Mouse (Mus musculus): ENCODE measurements around the gene Tert. TPM values are rescaled to one million over a fixed set of nuclear protein-coding genes. Genes with fewer than 3 reads are reported as not detected.

Gene Tert
- polyA plus RNA-seq, 1 experiment from 2014 or later, result 2.7 TPM

DNA sequence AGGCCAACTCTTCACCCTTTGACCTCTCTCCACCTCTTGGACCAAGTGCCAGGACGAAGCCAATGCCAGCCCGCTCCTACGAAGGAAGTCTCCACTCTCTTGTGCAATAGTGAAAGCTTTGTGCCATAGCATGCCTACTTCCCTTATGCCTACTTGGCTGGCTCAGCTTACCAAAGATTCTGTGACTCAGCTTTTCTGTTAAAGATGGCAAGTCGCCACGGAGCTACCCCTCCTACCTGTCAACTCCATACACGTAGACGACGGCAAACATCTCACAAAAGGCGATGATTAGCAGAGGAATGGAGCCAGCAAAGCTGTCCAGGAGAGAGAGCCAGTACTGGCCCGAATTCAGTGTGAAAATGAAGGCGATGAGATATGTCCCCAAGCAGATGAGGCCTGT lies 57.0 kb downstream of the Tert start:
- no peaks in the 10 kb centered on the region for H3K27me3 ChIP-seq (ENCODE audit: control insufficient read depth, insufficient read depth, low read length)
- no peaks in the 10 kb centered on the region for H3K9me3 ChIP-seq (replicated peaks; ENCODE audit: control insufficient read depth, low read length)
- no peaks in the 10 kb centered on the region for H3K4me1 ChIP-seq (ENCODE audit: control insufficient read depth, insufficient read depth, low read length)
- no peak overlapping the region for H3K4me3 ChIP-seq (ENCODE audit: low read length)
- no peak; the same call in 1 of the 2 replicates for ATAC-seq (replicated peaks; ENCODE audit: extremely low read depth, insufficient read depth, low FRiP score)
- no peaks in the 10 kb centered on the region for H3K36me3 ChIP-seq (ENCODE audit: control insufficient read depth, insufficient read depth)
- no peak overlapping the region for H3K9ac ChIP-seq (ENCODE audit: low read length)
- WGBS, result 67% methylated on average over 11 of the region's 11 CpGs
- no peak overlapping the region for H3K27ac ChIP-seq (ENCODE audit: low read length)
- no peak overlapping the region for H3K4me2 ChIP-seq (ENCODE audit: low read depth, low read length)

DNA sequence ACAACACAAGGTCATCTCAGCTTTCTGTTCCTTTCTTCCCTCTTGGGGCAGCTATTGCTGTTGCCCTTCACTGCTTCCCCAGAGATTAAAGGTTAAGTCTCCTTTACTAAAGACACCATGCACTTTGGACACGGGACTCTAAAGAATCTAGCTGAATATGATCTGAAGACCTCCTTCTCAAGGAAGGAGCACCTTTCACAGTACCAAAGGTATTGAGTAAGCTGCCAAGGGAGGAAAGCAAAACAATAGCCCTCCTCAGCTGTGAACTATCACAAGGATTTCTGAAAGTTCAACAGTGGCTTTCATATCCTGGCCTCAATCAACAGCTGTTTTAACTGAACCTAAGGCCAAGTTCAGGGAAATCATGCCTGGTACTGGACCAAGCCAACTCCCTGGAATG lies 57.7 kb downstream of the Tert start:
- Histone ChIP-seq H3K4me1 (ENCODE audit: control insufficient read depth, insufficient read depth, low read length) (no peaks in the 10 kb centered on the region), H3K4me3 (ENCODE audit: low read length) (no peak overlapping the region), H3K9ac (ENCODE audit: low read length) (no peak overlapping the region), H3K27me3 (ENCODE audit: control insufficient read depth, insufficient read depth, low read length) (no peaks in the 10 kb centered on the region), H3K27ac (ENCODE audit: low read length) (no peak overlapping the region), H3K4me2 (ENCODE audit: low read depth, low read length) (no peak overlapping the region), H3K36me3 (ENCODE audit: control insufficient read depth, insufficient read depth) (no peaks in the 10 kb centered on the region), H3K9me3 (replicated peaks; ENCODE audit: control insufficient read depth, low read length) (no peaks in the 10 kb centered on the region)
- no peak for ATAC-seq (replicated peaks; ENCODE audit: extremely low read depth, insufficient read depth, low FRiP score)
- 78% methylated on average over 1 of the region's 1 CpGs for WGBS

DNA sequence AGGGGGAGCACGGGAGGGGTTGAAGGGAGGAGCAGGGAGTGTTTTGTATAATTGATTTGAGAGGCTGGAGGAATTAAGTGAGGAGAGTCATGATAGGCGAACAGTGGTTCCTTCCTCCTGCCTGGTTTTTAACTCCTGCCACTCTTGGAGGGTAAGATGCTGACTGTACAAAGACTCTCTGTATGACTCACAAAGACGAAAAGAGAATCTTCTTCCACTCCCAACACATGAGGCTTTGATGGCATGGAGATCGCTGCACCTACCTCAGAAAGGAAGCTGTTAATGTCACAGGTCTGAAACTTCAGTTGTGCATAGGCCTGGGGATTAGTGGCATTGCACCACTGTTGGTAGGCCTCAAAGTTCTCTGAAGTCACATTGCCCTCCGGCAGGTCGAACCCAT lies 58.8 kb downstream of the Tert start:
- Histone ChIP-seq H3K9ac (ENCODE audit: low read length) (no peak overlapping the region), H3K27me3 (ENCODE audit: control insufficient read depth, insufficient read depth, low read length) (no peaks in the 10 kb centered on the region; the same call in 1 of the 2 replicates), H3K4me3 (ENCODE audit: low read length) (no peak overlapping the region), H3K9me3 (replicated peaks; ENCODE audit: control insufficient read depth, low read length) (no peaks in the 10 kb centered on the region), H3K36me3 (ENCODE audit: control insufficient read depth, insufficient read depth) (no peaks in the 10 kb centered on the region), H3K4me1 (ENCODE audit: control insufficient read depth, insufficient read depth, low read length) (no peaks in the 10 kb centered on the region), H3K27ac (ENCODE audit: low read length) (no peak overlapping the region), H3K4me2 (ENCODE audit: low read depth, low read length) (no peak overlapping the region)
- ATAC-seq (replicated peaks; ENCODE audit: extremely low read depth, insufficient read depth, low FRiP score), result no peak
- WGBS, result 79% methylated on average over 6 of the region's 6 CpGs

DNA sequence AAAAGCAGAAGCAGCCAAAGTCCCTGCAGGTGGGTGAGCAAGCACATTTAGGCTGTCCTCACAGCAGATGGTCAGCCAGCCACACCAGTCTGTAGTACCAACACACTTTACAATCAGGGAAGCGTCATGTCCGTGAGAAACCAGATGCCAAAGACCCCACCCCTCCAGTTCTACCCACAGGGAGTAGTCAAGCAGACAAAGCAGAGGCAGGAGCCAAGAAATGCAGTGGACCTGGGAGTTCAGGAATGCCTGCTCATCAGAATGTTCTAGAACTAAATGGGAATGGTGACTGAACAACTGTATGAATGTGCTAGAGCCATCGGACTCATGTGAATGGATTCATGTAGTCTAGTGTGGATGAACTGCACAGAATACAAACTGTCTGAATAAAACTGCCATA lies 60.9 kb downstream of the Tert start:
- H3K4me1 ChIP-seq (ENCODE audit: control insufficient read depth, insufficient read depth, low read length), result no peaks in the 10 kb centered on the region
- WGBS, result 54% methylated on average over 3 of the region's 3 CpGs
- ATAC-seq (replicated peaks; ENCODE audit: extremely low read depth, insufficient read depth, low FRiP score), result no peak

DNA sequence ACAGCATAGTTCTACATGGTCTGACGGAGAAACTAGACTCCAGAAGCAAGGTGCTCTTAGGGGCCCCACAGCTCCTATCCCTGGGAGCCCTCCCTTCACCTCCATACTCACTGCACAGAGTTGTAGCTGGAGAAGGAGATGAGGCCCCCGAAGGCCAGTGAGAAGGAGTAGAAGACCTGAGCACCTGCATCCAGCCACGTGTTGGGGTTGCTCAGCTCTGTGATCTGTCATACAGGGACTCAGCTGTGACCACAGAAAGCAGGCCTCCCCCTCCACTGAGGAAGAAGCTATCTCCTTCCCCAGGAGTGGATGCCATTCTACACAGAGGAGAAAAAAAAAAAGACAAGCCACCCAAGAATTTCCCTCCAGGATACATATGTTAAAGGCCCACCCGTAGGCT lies 62.2 kb downstream of the Tert start:
- H3K4me2 ChIP-seq (ENCODE audit: low read depth, low read length), result no peak overlapping the region
- no peak overlapping the region for H3K4me3 ChIP-seq (ENCODE audit: low read length)
- no peaks in the 10 kb centered on the region for H3K36me3 ChIP-seq (ENCODE audit: control insufficient read depth, insufficient read depth)
- no peak for ATAC-seq (replicated peaks; ENCODE audit: extremely low read depth, insufficient read depth, low FRiP score)
- WGBS, result 68% methylated on average over 4 of the region's 4 CpGs
- H3K27me3 ChIP-seq (ENCODE audit: control insufficient read depth, insufficient read depth, low read length), result no peaks in the 10 kb centered on the region; the same call in 1 of the 2 replicates
- no peak overlapping the region for H3K9ac ChIP-seq (ENCODE audit: low read length)
- no peak overlapping the region for H3K27ac ChIP-seq (ENCODE audit: low read length)
- no peaks in the 10 kb centered on the region for H3K9me3 ChIP-seq (replicated peaks; ENCODE audit: control insufficient read depth, low read length)
- H3K4me1 ChIP-seq (ENCODE audit: control insufficient read depth, insufficient read depth, low read length), result no peaks in the 10 kb centered on the region

More for the DNA sequence above, 60.9 kb downstream of the Tert start:
- Histone ChIP-seq H3K4me3 (ENCODE audit: low read length) (no peak overlapping the region), H3K9ac (ENCODE audit: low read length) (no peak overlapping the region), H3K9me3 (replicated peaks; ENCODE audit: control insufficient read depth, low read length) (no peaks in the 10 kb centered on the region), H3K4me2 (ENCODE audit: low read depth, low read length) (no peak overlapping the region), H3K27ac (ENCODE audit: low read length) (no peak overlapping the region), H3K27me3 (ENCODE audit: control insufficient read depth, insufficient read depth, low read length) (no peaks in the 10 kb centered on the region; the same call in 1 of the 2 replicates), H3K36me3 (ENCODE audit: control insufficient read depth, insufficient read depth) (no peaks in the 10 kb centered on the region)

DNA sequence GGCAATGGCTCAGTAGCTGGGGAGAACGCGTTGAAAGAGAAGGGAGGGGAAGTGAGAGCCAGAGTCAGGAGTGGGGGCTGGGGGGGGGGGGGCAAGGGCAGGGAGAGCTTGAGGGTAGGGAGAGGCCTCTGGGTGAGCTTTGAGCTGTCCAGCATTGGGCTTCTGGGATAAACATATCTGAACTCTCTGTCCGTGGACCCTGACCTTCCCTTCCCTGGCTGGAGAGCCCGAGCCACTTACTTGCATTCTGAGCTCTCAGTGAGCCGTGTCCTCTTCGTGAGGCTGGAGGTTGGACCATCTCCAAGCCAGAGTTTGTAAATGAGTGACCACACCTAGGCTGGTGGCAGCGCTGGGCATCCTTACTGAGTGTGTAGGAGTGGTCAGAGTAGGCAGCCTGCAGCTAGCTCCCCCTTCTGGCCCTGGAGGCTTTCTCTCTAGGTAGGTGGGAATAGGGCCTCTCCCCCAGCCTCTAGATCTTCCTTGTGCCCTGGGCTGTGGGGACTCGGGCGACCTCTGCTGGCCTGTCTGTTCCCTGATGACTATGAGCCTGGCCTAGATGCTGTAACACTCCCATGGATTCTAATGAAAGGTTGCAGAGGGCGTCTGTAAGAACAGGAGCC lies 65.6 kb downstream of the Tert start:
- no peak overlapping the region for H3K4me3 ChIP-seq (ENCODE audit: low read length)
- H3K27me3 ChIP-seq (ENCODE audit: control insufficient read depth, insufficient read depth, low read length), result no peaks in the 10 kb centered on the region; the same call in 1 of the 2 replicates
- no peaks in the 10 kb centered on the region for H3K36me3 ChIP-seq (ENCODE audit: control insufficient read depth, insufficient read depth)
- 27% methylated on average over 10 of the region's 10 CpGs for whole genome bisulfite sequencing
- no peak overlapping the region for H3K9ac ChIP-seq (ENCODE audit: low read length)
- H3K4me2 ChIP-seq (ENCODE audit: low read depth, low read length), result no peak overlapping the region
- no peak overlapping the region for H3K27ac ChIP-seq (ENCODE audit: low read length)
- peak; percentile 79 for ATAC-seq (replicated peaks; ENCODE audit: extremely low read depth, insufficient read depth, low FRiP score)
- H3K9me3 ChIP-seq (replicated peaks; ENCODE audit: control insufficient read depth, low read length), result no peaks in the 10 kb centered on the region
- no peaks in the 10 kb centered on the region for H3K4me1 ChIP-seq (ENCODE audit: control insufficient read depth, insufficient read depth, low read length)

DNA sequence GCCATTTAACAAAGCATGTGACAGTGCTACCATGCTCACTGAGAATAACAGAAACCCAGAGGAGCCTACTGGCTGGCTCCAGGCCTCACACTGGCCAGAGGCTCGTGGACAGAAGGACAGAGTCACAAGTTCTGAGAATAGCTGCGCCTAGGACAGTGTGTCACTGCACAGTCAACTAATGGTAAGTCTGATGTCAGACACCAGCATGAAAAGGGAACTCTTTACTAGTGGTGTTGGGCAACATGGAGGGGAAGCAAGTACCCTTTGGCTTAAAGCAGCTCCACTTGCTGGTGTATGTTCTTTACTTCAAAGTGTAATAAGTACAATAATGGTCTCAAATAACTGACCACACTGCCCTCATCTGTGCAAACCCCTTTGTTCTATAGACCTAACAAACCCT lies 66.6 kb downstream of the Tert start:
- no peak overlapping the region for H3K9ac ChIP-seq (ENCODE audit: low read length)
- WGBS, result 58% methylated on average over 2 of the region's 2 CpGs
- H3K4me2 ChIP-seq (ENCODE audit: low read depth, low read length), result no peak overlapping the region
- no peaks in the 10 kb centered on the region for H3K4me1 ChIP-seq (ENCODE audit: control insufficient read depth, insufficient read depth, low read length)
- no peaks in the 10 kb centered on the region for H3K9me3 ChIP-seq (replicated peaks; ENCODE audit: control insufficient read depth, low read length)
- no peaks in the 10 kb centered on the region for H3K36me3 ChIP-seq (ENCODE audit: control insufficient read depth, insufficient read depth)
- no peak overlapping the region for H3K4me3 ChIP-seq (ENCODE audit: low read length)
- no peaks in the 10 kb centered on the region; the same call in 1 of the 2 replicates for H3K27me3 ChIP-seq (ENCODE audit: control insufficient read depth, insufficient read depth, low read length)
- no peak overlapping the region for H3K27ac ChIP-seq (ENCODE audit: low read length)
- ATAC-seq (replicated peaks; ENCODE audit: extremely low read depth, insufficient read depth, low FRiP score), result no peak

DNA sequence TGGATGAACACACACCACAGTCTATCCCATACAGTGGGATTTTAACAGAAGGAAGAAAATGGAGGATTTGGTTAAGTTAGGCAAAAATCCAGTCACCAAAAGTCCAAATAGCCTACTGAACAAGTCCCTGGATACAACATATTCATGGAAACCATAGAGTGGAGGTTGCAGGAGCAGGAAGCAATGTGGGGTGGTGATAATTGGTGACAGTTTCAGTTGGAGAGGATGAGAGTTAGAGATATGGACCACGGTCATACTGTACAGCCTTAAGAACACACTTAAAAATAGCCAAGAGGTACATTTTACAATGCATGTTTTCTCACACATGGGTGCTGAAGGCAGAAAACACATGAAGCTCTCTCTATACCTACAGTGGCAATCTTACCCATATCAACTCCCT lies 68.3 kb downstream of the Tert start:
- ATAC-seq (replicated peaks; ENCODE audit: extremely low read depth, insufficient read depth, low FRiP score), result no peak
- Histone ChIP-seq H3K27me3 (ENCODE audit: control insufficient read depth, insufficient read depth, low read length) (no peaks in the 10 kb centered on the region), H3K9ac (ENCODE audit: low read length) (no peak overlapping the region), H3K4me3 (ENCODE audit: low read length) (no peak overlapping the region), H3K4me2 (ENCODE audit: low read depth, low read length) (no peak overlapping the region), H3K9me3 (replicated peaks; ENCODE audit: control insufficient read depth, low read length) (no peaks in the 10 kb centered on the region), H3K27ac (ENCODE audit: low read length) (no peak overlapping the region), H3K36me3 (ENCODE audit: control insufficient read depth, insufficient read depth) (no peaks in the 10 kb centered on the region), H3K4me1 (ENCODE audit: control insufficient read depth, insufficient read depth, low read length) (no peaks in the 10 kb centered on the region)
- WGBS, result 42% methylated on average over 1 of the region's 1 CpGs

DNA sequence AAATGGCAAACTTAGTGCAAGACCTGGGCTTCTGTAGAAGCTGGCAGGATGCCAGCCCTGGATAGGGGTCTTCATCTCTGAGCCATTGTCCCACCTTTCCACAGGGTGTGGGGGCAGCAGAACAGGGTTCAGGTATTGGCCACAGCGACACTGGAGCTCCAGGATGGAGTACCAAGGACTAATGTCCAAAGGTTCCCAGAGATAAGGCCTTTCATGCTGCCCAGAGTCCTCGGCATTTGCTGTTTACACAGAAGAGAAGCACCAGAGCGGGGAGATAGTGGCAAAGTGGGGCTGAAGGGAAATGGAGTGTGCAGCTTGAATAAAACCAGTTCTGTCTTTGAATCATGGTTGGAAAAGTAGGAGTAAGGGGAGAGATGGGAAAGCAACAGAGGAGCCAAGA lies 69.8 kb downstream of the Tert start:
- Histone ChIP-seq H3K27me3 (ENCODE audit: control insufficient read depth, insufficient read depth, low read length) (no peaks in the 10 kb centered on the region), H3K9ac (ENCODE audit: low read length) (no peak overlapping the region), H3K36me3 (ENCODE audit: control insufficient read depth, insufficient read depth) (no peaks in the 10 kb centered on the region), H3K4me1 (ENCODE audit: control insufficient read depth, insufficient read depth, low read length) (no peaks in the 10 kb centered on the region), H3K9me3 (replicated peaks; ENCODE audit: control insufficient read depth, low read length) (no peaks in the 10 kb centered on the region), H3K4me2 (ENCODE audit: low read depth, low read length) (no peak overlapping the region), H3K27ac (ENCODE audit: low read length) (no peak overlapping the region), H3K4me3 (ENCODE audit: low read length) (no peak overlapping the region)
- 42% methylated on average over 3 of the region's 3 CpGs for WGBS
- no peak for ATAC-seq (replicated peaks; ENCODE audit: extremely low read depth, insufficient read depth, low FRiP score)

All from heart, embryonic 16.5 days (tissue).